Mouse (Mus musculus) hindbrain, postnatal 0 days (tissue): ENCODE measurements at regions not wholly inside any gene's neighbourhood (a gene's known extent, or its start where the extent isn't known, plus 50 kb on each side); places are given as distances from the start of the nearest gene placed in this dataset.

Experiments used
- ATAC-seq: fragments of 200-750 bp; cut with Nextera tagmentation; 2 replicates; pipeline ENCODE4 v1.8.0; 2017; ENCODE audit warnings: mild to moderate bottlenecking, moderate TSS enrichment, moderate library complexity
- DNase-seq: peaks from one replicate; pipeline ENCODE4 v3.0.0-alpha.2; 2015; ENCODE audit warnings: low spot score
- H3K27ac ChIP-seq: fragments of 300-500 bp; sonication (generic); 2 replicates; pipeline ENCODE4 v1.5.1; 2014; ENCODE audit warnings: mild to moderate bottlenecking
- H3K27me3 ChIP-seq: fragments of 300-500 bp; sonication (generic); 2 replicates; pipeline ENCODE4 v1.6.1; 2014; ENCODE audit warnings: low read length, mixed read lengths; ENCODE audit not compliant: insufficient read depth
- H3K36me3 ChIP-seq: fragments of 300-500 bp; sonication (generic); 2 replicates; pipeline ENCODE4 v1.6.1; 2014; ENCODE audit warnings: low read length, mixed read lengths; ENCODE audit not compliant: insufficient read depth
- H3K4me1 ChIP-seq: fragments of 300-500 bp; sonication (generic); 2 replicates; pipeline ENCODE4 v1.6.1; 2014; ENCODE audit warnings: antibody characterized with exemption, low read length, mixed read lengths; ENCODE audit not compliant: insufficient read depth
- H3K4me2 ChIP-seq: fragments of 300-500 bp; sonication (generic); 2 replicates; pipeline ENCODE4 v1.6.1; 2014; ENCODE audit warnings: low read depth, mild to moderate bottlenecking, low read length, moderate library complexity, mixed read lengths
- H3K4me3 ChIP-seq: fragments of 300-500 bp; sonication (generic); 2 replicates; pipeline ENCODE4 v1.5.1; 2014; ENCODE audit warnings: low read length
- H3K9ac ChIP-seq: fragments of 300-500 bp; sonication (generic); replicated peaks from 2 replicates; pipeline ENCODE4 v1.6.1; 2014; ENCODE audit warnings: mild to moderate bottlenecking, low read length, moderate library complexity, mixed read lengths
- H3K9me3 ChIP-seq: fragments of 300-500 bp; sonication (generic); 2 replicates; pipeline ENCODE4 v1.6.1; 2016; ENCODE audit warnings: low read length, mixed read lengths
- CTCF ChIP-seq: IDR thresholded peaks from 2 replicates; pipeline ENCODE4 v1.5.1; 2016; ENCODE audit warnings: antibody characterized with exemption, control low read depth, low read depth
- WGBS: fragments of 180-500 bp; shearing (Covaris S2); extraction: QIAGEN DNeasy Blood & Tissue Kit; methylation state at CpG from one replicate; pipeline ENCODE4 v1.1.7; 2014; 5-methylcytosine and 5-hydroxymethylcytosine counted together

DNA sequence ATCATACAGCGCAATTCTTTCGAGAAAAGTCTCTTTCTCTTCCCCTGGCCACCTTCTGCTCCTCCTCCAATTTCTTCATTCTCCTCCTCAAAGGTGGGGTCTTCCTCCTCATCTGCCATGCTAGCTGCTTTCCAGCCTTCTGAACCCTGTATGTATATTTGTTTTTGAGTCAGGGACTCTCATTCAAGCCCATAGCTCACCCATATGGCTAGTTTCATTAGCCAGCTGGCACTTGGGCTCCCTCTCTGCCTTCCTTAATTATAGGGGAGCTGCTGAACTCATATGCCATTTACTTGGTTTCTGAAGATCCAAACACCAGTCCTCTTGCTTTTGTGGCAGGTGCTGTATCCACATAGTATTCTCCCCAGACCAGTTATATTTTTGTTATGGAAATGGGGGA is 160.8 kb upstream of the Otx2 start:
- H3K36me3 ChIP-seq: no peaks in the 10 kb centered on the region
- ATAC-seq (no peak), DNase-seq (no peak)
- no peak for TF ChIP-seq CTCF
- H3K4me3 ChIP-seq: no peak overlapping the region
- WGBS: 100% methylated on average over 2 of the region's 2 CpGs
- H3K4me1 ChIP-seq: no peaks in the 10 kb centered on the region
- H3K4me2 ChIP-seq: no peak overlapping the region
- H3K9ac ChIP-seq: no peak overlapping the region
- H3K27ac ChIP-seq: no peak overlapping the region
- H3K9me3 ChIP-seq: no peaks in the 10 kb centered on the region
- no peaks in the 10 kb centered on the region for H3K27me3 ChIP-seq

DNA sequence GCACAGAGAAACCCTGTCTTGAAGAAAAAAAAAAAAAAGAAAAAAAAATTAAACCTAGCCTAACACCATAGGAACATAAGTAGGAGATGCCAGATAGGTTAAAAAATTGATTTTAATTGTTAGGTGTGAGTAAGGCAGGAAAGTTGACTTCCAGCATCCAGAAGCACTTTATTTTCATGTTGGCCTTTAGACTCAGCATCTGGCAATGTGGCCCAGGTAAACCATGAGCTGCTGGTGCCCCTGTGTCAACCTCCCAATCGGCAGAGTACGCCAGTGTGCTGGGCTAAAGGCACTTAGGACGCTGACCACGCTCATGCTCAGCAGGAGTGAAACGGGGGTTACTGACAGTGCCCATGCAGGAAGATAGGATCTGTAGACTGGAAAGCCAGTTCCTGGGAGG is 152.8 kb upstream of the Otx2 start:
- DNase-seq (no peak), ATAC-seq (no peak)
- no peak for TF ChIP-seq CTCF
- Histone ChIP-seq H3K9me3 (no peaks in the 10 kb centered on the region), H3K27me3 (no peaks in the 10 kb centered on the region), H3K4me1 (no peaks in the 10 kb centered on the region), H3K4me3 (no peak overlapping the region), H3K27ac (no peak overlapping the region), H3K9ac (no peak overlapping the region), H3K4me2 (no peak overlapping the region), H3K36me3 (no peaks in the 10 kb centered on the region)
- WGBS: 57% methylated on average over 5 of the region's 5 CpGs

DNA sequence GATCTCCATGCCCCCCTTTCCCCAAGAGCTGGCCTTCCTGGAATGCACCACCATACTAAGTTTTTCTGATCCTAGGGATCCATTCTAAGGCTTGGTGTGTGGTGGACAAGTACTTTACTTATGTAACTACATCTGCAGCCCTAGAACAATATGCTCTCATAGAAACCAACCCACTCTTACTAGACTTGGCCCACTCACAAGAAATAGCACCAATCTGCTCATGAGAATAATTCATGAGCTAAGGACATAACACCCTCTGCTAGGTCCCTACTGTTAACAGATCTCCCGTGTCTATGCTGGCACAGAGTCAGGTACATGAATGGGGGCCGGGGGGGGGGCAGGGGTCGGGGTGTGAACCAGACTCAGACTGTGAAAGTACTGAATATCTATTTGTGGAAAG is 150.8 kb upstream of the Otx2 start:
- WGBS: 46% methylated on average over 3 of the region's 3 CpGs
- ATAC-seq: no peak

DNA sequence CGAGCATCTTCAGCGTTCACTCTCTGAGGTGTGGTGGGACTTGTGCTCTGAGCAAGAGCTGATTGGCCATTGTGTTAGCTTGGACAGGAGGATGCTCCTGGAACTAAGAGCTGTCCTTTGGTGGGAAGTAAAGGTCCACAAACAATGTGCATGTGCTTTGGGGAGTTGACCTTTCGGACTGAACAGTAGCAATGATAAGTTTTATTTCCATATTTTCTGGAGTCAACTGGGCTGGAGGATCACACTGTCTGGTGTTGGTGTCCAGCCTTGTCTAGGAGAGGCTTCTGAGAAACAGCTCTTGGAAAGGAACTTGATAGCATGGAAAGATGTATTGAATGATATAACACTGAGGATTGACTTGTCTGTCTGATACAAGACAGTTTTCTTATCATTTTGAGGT is 142.3 kb upstream of the Otx2 start:
- ATAC-seq (no peak), DNase-seq (no peak)
- Histone ChIP-seq H3K27me3 (no peaks in the 10 kb centered on the region), H3K36me3 (no peaks in the 10 kb centered on the region), H3K9me3 (no peaks in the 10 kb centered on the region), H3K27ac (no peak overlapping the region), H3K9ac (no peak overlapping the region), H3K4me3 (no peak overlapping the region), H3K4me2 (no peak overlapping the region), H3K4me1 (no peaks in the 10 kb centered on the region)
- TF ChIP-seq CTCF: no peak
- 96% methylated on average over 3 of the region's 3 CpGs for WGBS

More for the DNA sequence above, 150.8 kb upstream of the Otx2 start:
- Histone ChIP-seq H3K27ac (no peak overlapping the region), H3K9ac (no peak overlapping the region), H3K36me3 (no peaks in the 10 kb centered on the region), H3K27me3 (no peaks in the 10 kb centered on the region), H3K4me3 (no peak overlapping the region), H3K9me3 (no peaks in the 10 kb centered on the region), H3K4me1 (no peaks in the 10 kb centered on the region), H3K4me2 (no peak overlapping the region)
- TF ChIP-seq CTCF: no peak
- no peak for DNase-seq

DNA sequence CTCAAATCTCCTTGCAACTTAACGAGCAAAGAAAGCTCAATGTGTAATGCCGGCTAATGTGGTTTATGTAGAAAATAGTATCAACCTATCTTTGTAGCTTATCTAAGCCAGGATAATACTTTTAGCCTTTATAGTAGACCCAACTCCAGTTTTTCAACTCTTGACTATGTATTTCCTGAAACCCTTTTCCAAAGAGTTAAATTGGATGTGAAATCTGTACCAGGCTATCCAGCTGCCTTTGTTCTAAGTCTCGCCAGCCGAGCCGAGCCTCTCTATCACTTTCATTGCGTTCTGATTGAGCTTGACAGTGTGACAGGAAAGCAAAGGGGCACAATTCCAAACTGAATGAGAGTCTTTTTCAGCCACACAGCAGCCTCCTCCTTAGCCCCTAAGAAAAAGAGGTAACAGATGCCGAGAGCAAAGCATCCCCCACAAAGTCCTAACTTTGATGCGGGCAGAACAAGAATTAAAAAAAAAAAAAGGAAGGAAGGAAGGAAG is 141.7 kb upstream of the Otx2 start:
- 25% methylated on average over 8 of the region's 8 CpGs for WGBS
- Histone ChIP-seq H3K36me3 (no peaks in the 10 kb centered on the region), H3K9me3 (no peaks in the 10 kb centered on the region), H3K4me1 (no peaks in the 10 kb centered on the region), H3K4me2 (no peak overlapping the region), H3K27me3 (no peaks in the 10 kb centered on the region), H3K27ac (no peak overlapping the region), H3K4me3 (no peak overlapping the region), H3K9ac (no peak overlapping the region)
- ATAC-seq: no peak
- peak; percentile 35 for DNase-seq
- TF ChIP-seq CTCF: no peak

DNA sequence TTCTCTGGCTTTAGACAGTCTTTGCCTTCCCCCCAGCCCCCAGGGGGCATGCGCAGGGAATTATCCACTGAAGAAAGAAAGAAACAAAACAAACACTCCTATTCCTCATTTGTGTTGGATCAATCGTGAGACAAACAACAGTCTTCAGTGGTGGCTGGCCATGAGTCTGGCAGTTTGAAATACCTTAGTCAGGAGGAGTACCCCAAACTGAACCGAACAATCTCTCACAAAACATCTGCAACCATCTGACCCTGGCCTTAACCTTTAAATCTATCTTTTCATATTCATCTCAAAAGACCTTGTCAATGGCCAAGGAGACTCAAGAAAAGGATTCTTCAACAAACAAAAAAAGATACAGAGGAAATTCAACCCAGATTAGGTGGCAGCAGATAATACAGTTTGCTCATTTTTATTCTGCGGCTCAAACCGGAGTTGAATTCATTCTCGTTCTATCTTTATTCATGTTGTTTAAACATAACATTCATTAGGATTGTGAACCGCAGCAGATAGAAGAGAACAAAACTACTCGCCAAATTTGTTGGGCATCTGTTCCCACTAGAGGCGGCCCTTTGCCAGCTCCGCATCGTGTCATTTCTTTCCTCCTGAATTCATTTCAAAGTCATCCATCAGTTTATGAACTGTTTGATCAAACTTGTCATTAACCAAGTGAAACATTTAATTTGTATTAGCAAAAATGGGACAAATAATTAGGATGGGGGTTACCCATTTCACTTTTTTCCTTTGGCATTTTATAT is 139.3 kb upstream of the Otx2 start:
- WGBS: 56% methylated on average over 11 of the region's 11 CpGs
- Histone ChIP-seq H3K27me3 (no peaks in the 10 kb centered on the region), H3K9me3 (no peaks in the 10 kb centered on the region), H3K36me3 (no peaks in the 10 kb centered on the region), H3K4me1 (no peaks in the 10 kb centered on the region), H3K4me3 (no peak overlapping the region), H3K4me2 (no peak overlapping the region), H3K9ac (no peak overlapping the region), H3K27ac (no peak overlapping the region)
- DNase-seq: no peak
- TF ChIP-seq CTCF: no peak
- ATAC-seq: no peak

DNA sequence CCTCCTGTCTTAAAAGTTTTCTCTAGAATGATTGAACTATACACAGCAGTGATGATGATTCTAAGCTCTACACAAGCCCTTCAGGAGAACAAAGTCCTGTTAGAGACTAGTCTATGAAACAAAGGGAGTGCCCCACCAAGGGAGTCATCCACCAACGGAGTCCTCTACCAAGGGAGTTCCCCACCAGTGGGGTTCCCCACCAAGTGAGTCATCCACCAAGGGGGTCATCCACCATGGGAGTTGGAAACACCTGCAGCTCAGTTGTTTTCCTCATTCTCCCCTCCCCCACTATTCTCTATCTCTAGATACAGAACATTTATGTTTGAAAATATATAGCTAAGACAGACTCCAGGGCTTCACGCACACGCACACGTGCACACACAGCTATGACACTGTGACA is 130.5 kb upstream of the Otx2 start:
- DNase-seq (no peak), ATAC-seq (no peak)
- Histone ChIP-seq H3K4me2 (no peak overlapping the region), H3K27ac (no peak overlapping the region), H3K4me3 (no peak overlapping the region), H3K9ac (no peak overlapping the region), H3K36me3 (no peaks in the 10 kb centered on the region), H3K27me3 (no peaks in the 10 kb centered on the region), H3K4me1 (no peaks in the 10 kb centered on the region), H3K9me3 (no peaks in the 10 kb centered on the region)
- TF ChIP-seq CTCF: no peak
- 95% methylated on average over 4 of the region's 4 CpGs for WGBS
